Mouse (Mus musculus): ENCODE measurements around the gene Kcnn3. TPM values are rescaled to one million over a fixed set of nuclear protein-coding genes. Genes with fewer than 3 reads are reported as not detected.

Kcnn3 gene
- polyA plus RNA-seq (2015; fragmentation: Nextera tagmentation; extraction: Ambion mirVana) = 4.5 TPM in 2 replicates

DNA sequence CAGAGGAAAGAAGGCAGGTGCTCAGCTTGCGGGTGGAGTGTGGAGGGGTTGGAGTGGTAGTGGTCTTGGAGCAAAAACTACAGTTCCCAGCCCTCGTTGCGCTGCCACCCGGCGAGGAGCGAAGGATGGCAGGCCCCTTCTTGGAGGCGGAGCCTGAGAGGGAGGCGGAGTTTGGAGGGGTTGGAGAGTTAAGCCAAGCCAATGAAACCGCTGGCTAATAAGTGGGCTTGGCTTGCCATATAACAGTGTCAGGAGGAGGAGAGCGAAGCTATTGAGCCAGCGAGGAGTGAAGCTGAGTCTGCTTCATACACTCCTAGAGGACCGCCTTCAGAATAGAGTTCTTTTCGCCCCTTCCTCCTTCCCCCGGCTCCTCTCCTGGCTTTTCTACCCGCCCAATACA lies at the start of gene Kcnn3:
TSS of gene Kcnn3 (plus strand) at position 271 of the 400 bp plus-strand sequence.

GRCm38 (mm10) chr3:89714359-89715206 lies 194.6 kb downstream of the Kcnn3 start, which contains the start of gene Adar:
Gene Adar, plus strand, starts transcription at chr3:89715022.

Other genes starting within 250 kb of the Kcnn3 start
- gene Slc50a1, start 249.6 kb upstream of the Kcnn3 start, polyA plus RNA-seq (2015; fragmentation: Nextera tagmentation; extraction: Ambion mirVana) = 53.2 and 56.2 TPM in 2 replicates
- gene Efna1, start 239.0 kb upstream of the Kcnn3 start, polyA plus RNA-seq (2015; fragmentation: Nextera tagmentation; extraction: Ambion mirVana) = 21.7 and 22.7 TPM in 2 replicates
- 0.10 and 1.9 TPM in 2 replicates for gene Efna3, start 197.2 kb upstream of the Kcnn3 start, polyA plus RNA-seq (2015; fragmentation: Nextera tagmentation; extraction: Ambion mirVana)
- gene Efna4, start 182.1 kb upstream of the Kcnn3 start, polyA plus RNA-seq (2015; fragmentation: Nextera tagmentation; extraction: Ambion mirVana) = 2.1 and 2.3 TPM in 2 replicates
- 37.4 and 49.7 TPM in 2 replicates for gene Adam15, start 170.2 kb upstream of the Kcnn3 start, polyA plus RNA-seq (2015; fragmentation: Nextera tagmentation; extraction: Ambion mirVana)
- gene Dcst2, start 158.2 kb upstream of the Kcnn3 start, polyA plus RNA-seq (2015; fragmentation: Nextera tagmentation; extraction: Ambion mirVana) = 0.34 TPM in 1 of 2 replicates, not detected in the other
- gene Dcst1, start 154.9 kb upstream of the Kcnn3 start, polyA plus RNA-seq (2015; fragmentation: Nextera tagmentation; extraction: Ambion mirVana) = 0.08 TPM in 1 of 2 replicates, not detected in the other
- gene Zbtb7b, start 125.4 kb upstream of the Kcnn3 start, polyA plus RNA-seq (2015; fragmentation: Nextera tagmentation; extraction: Ambion mirVana) = 2.1 and 3.7 TPM in 2 replicates
- not detected in 2 replicates for gene Lenep, start 117.4 kb upstream of the Kcnn3 start, polyA plus RNA-seq (2015; fragmentation: Nextera tagmentation; extraction: Ambion mirVana)
- 32.9 and 33.8 TPM in 2 replicates for gene Flad1, start 108.3 kb upstream of the Kcnn3 start, polyA plus RNA-seq (2015; fragmentation: Nextera tagmentation; extraction: Ambion mirVana)
- 101 and 113 TPM in 2 replicates for gene Cks1b, start 101.8 kb upstream of the Kcnn3 start, polyA plus RNA-seq (2015; fragmentation: Nextera tagmentation; extraction: Ambion mirVana)
- 39.6 and 45.2 TPM in 2 replicates for gene Shc1, start 101.7 kb upstream of the Kcnn3 start, polyA plus RNA-seq (2015; fragmentation: Nextera tagmentation; extraction: Ambion mirVana)
- 15.7 and 18.4 TPM in 2 replicates for gene Pygo2, start 90.0 kb upstream of the Kcnn3 start, polyA plus RNA-seq (2015; fragmentation: Nextera tagmentation; extraction: Ambion mirVana)
- gene Pbxip1, start 83.5 kb upstream of the Kcnn3 start, polyA plus RNA-seq (2015; fragmentation: Nextera tagmentation; extraction: Ambion mirVana) = 206 and 221 TPM in 2 replicates
- 26.7 and 33.5 TPM in 2 replicates for gene Pmvk, start 65.6 kb upstream of the Kcnn3 start, polyA plus RNA-seq (2015; fragmentation: Nextera tagmentation; extraction: Ambion mirVana)
- gene Adar, start 194.9 kb downstream of the Kcnn3 start, polyA plus RNA-seq (2015; fragmentation: Nextera tagmentation; extraction: Ambion mirVana) = 2.7 and 3.3 TPM in 2 replicates
- 0.16 and 0.17 TPM in 2 replicates for gene Chrnb2, start 244.5 kb downstream of the Kcnn3 start, polyA plus RNA-seq (2015; fragmentation: Nextera tagmentation; extraction: Ambion mirVana)